ENCODE assay signal across 9 mouse cellular contexts in the genomic region with DNA sequence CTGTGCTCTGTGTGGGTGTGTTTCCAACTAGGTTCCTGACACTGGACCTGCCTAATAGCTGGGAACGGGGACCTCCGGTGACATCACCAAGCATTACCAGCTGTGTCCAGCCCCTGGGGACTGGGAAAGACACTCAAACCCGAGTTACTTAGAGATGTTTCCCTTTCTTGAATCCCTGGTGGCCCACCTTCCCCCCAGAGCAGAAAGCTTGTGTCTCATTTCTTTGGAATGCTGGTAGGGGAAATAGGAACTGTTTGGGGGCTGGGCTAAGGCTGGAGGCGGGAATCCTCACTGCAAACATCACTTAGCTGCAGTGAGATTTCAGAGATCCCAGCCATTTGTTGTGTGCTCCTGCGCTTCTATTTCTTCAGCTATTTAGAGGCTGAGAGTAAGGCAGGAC. TPM values are rescaled to one million over a fixed set of nuclear protein-coding genes. Genes with fewer than 3 reads are reported as not detected.
DNase-seq lines count a peak whose midpoint lies in the region; ATAC-seq lines count a peak whose summit lies in the region.
"Had no signal": no experiment of that assay in that cellular context is flagged by ENCODE, and none has a peak within 500 bp of the region (broad histone marks: within the 10 kb centered on the region; RNA-seq: fewer than 3 reads in every experiment).

No protein-coding gene starts in this region.

- no peak for DNase-seq in lung, postnatal 25 days (ENCODE audit: low spot score)
- peak; percentile 21 for DNase-seq in retina, postnatal 1 day
- DNase-seq in cerebellum, adult 18-20 months: no peak
- DNase-seq in layer of hippocampus, postnatal 25 days (ENCODE audit: extremely low spot score in 1 of 2, low spot score in 1 of 2): no peak
- DNase-seq in testis, postnatal 14 days (ENCODE audit: low spot score): no peak
- DNase-seq: kidney, adult 18-20 months had no signal

- H3K27me3 ChIP-seq in lung, embryonic 15.5 days: no peaks in the 10 kb centered on the region
- peaks cover 10% of the 10 kb centered on the region for H3K27me3 ChIP-seq in forebrain, embryonic 13.5 days
- no peaks in the 10 kb centered on the region for H3K27me3 ChIP-seq in limb, embryonic 12.5 days

- no peaks in the 10 kb centered on the region for H3K9me3 ChIP-seq in lung, embryonic 15.5 days
- no peaks in the 10 kb centered on the region for H3K9me3 ChIP-seq in forebrain, embryonic 13.5 days (replicated peaks)
- H3K9me3 ChIP-seq in limb, embryonic 12.5 days: peaks cover 7% of the 10 kb centered on the region; the same call in 1 of the 2 replicates

- peak overlapping the region; percentile 82 for H3K27ac ChIP-seq in lung, embryonic 15.5 days
- H3K27ac ChIP-seq in forebrain, embryonic 13.5 days: no peak overlapping the region
- H3K27ac ChIP-seq in limb, embryonic 12.5 days: peak overlapping the region; percentile 72

- H3K9ac ChIP-seq in lung, embryonic 15.5 days: peak overlapping the region; percentile 35
- H3K9ac ChIP-seq in forebrain, embryonic 13.5 days: 0 out of 2 replicates have a peak overlapping the region, but pooled peaks have one; percentile 38
- peak overlapping the region; percentile 57; the same call in 1 of the 2 replicates for H3K9ac ChIP-seq in limb, embryonic 12.5 days (replicated peaks)

- 5% methylated on average over 5 of the region's 5 CpGs for WGBS in lung, embryonic 15.5 days
- WGBS in forebrain, embryonic 13.5 days: 21% methylated on average over 5 of the region's 5 CpGs
- WGBS in limb, embryonic 12.5 days: 7% methylated on average over 5 of the region's 5 CpGs

- ATAC-seq in lung, embryonic 15.5 days (ENCODE audit: borderline replicate concordance, extremely low read depth, low FRiP score, low TSS enrichment): no peak
- no peak for ATAC-seq in forebrain, embryonic 13.5 days
- ATAC-seq in limb, embryonic 12.5 days (ENCODE audit: insufficient number of reproducible peaks, insufficient read depth, low FRiP score, low TSS enrichment, low read depth): no peak

- peak overlapping the region; percentile 70 for H3K4me2 ChIP-seq in lung, embryonic 15.5 days
- peak overlapping the region; percentile 47 for H3K4me2 ChIP-seq in forebrain, embryonic 13.5 days
- H3K4me2 ChIP-seq in limb, embryonic 12.5 days: peak overlapping the region; percentile 75

- H3K4me1 ChIP-seq in lung, embryonic 15.5 days: peaks cover 31% of the 10 kb centered on the region
- peaks cover 13% of the 10 kb centered on the region for H3K4me1 ChIP-seq in forebrain, embryonic 13.5 days
- H3K4me1 ChIP-seq in limb, embryonic 12.5 days (replicated peaks): peaks cover 25% of the 10 kb centered on the region

- H3K36me3 ChIP-seq in lung, embryonic 15.5 days: no peaks in the 10 kb centered on the region
- H3K36me3 ChIP-seq in forebrain, embryonic 13.5 days (ENCODE audit: poor library complexity, severe bottlenecking): no peaks in the 10 kb centered on the region
- H3K36me3 ChIP-seq in limb, embryonic 12.5 days: no peaks in the 10 kb centered on the region

- H3K4me3 ChIP-seq in lung, embryonic 15.5 days: peak overlapping the region; percentile 37
- no peak overlapping the region for H3K4me3 ChIP-seq in forebrain, embryonic 13.5 days
- peak overlapping the region; percentile 39 for H3K4me3 ChIP-seq in limb, embryonic 12.5 days (replicated peaks)

RNA-seq across cellular contexts. Expression of gene Cdc37, which starts 4.1 kb away (rescaled TPM):
- polyA plus RNA-seq in lung, embryonic 15.5 days (2015; fragmentation: Nextera tagmentation; extraction: Ambion mirVana): 316 and 319 TPM in 2 replicates
- 229 and 232 TPM in 2 replicates for polyA plus RNA-seq in forebrain, embryonic 13.5 days (2015; fragmentation: Nextera tagmentation; extraction: Ambion mirVana)
- 338 and 357 TPM in 2 replicates for polyA plus RNA-seq in limb, embryonic 12.5 days (2016; fragmentation: Nextera tagmentation; extraction: Ambion mirVana)
- total RNA-seq in layer of hippocampus, postnatal 25 days (2021): 100 to 1,000 TPM; 144 to 156 TPM

RNA-seq across cellular contexts. Expression of gene Pde4a, which starts 11.7 kb away (rescaled TPM):
- 8.6 and 9.3 TPM in 2 replicates for polyA plus RNA-seq in lung, embryonic 15.5 days (2015; fragmentation: Nextera tagmentation; extraction: Ambion mirVana)
- polyA plus RNA-seq in forebrain, embryonic 13.5 days (2015; fragmentation: Nextera tagmentation; extraction: Ambion mirVana): 15.7 TPM in 2 replicates
- polyA plus RNA-seq in limb, embryonic 12.5 days (2016; fragmentation: Nextera tagmentation; extraction: Ambion mirVana): 4.8 and 5.6 TPM in 2 replicates
- 10 to 100 TPM; 74.0 to 85.1 TPM for total RNA-seq in layer of hippocampus, postnatal 25 days (2021)

RNA-seq across cellular contexts. Expression of gene Tyk2, which starts 22.8 kb away (rescaled TPM):
- 12.7 and 15.6 TPM in 2 replicates for polyA plus RNA-seq in lung, embryonic 15.5 days (2015; fragmentation: Nextera tagmentation; extraction: Ambion mirVana)
- polyA plus RNA-seq in forebrain, embryonic 13.5 days (2015; fragmentation: Nextera tagmentation; extraction: Ambion mirVana): 9.1 and 11.3 TPM in 2 replicates
- 15.0 and 16.1 TPM in 2 replicates for polyA plus RNA-seq in limb, embryonic 12.5 days (2016; fragmentation: Nextera tagmentation; extraction: Ambion mirVana)
- 10 to 100 TPM; 12.7 to 16.4 TPM for total RNA-seq in layer of hippocampus, postnatal 25 days (2021)
